Mouse (Mus musculus) liver, embryonic 16.5 days (tissue): ENCODE results near the gene D1Ertd622e. TPM values are rescaled to one million over a fixed set of nuclear protein-coding genes. Genes with fewer than 3 reads are reported as not detected.

Source experiments
- ATAC-seq: fragments of 200-750 bp; cut with Nextera tagmentation; 2 replicates; pipeline ENCODE4 v1.8.0; 2017; ENCODE audit warnings: low read depth, mild to moderate bottlenecking, moderate number of reproducible peaks, moderate library complexity
- H3K27ac ChIP-seq: fragments of 300-500 bp; sonication (generic); 2 replicates; pipeline ENCODE4 v1.5.1; 2014; ENCODE audit warnings: mild to moderate bottlenecking, low read length
- H3K27me3 ChIP-seq: fragments of 300-500 bp; sonication (generic); 2 replicates; pipeline ENCODE4 v1.6.1; 2014; ENCODE audit warnings: low read depth, low read length, mixed read lengths; ENCODE audit not compliant: control insufficient read depth, insufficient read depth
- H3K36me3 ChIP-seq: fragments of 300-500 bp; sonication (generic); 2 replicates; pipeline ENCODE4 v1.6.1; 2014; ENCODE audit warnings: mild to moderate bottlenecking; ENCODE audit not compliant: control insufficient read depth, insufficient read depth
- H3K4me1 ChIP-seq: fragments of 300-500 bp; sonication (generic); 2 replicates; pipeline ENCODE4 v1.6.1; 2014; ENCODE audit warnings: low read depth, low read length, mixed read lengths; ENCODE audit not compliant: control insufficient read depth
- H3K4me2 ChIP-seq: fragments of 300-500 bp; sonication (generic); 2 replicates; pipeline ENCODE4 v1.6.1; 2014; ENCODE audit warnings: low read depth, low read length, mixed read lengths
- H3K4me3 ChIP-seq: fragments of 300-500 bp; sonication (generic); 2 replicates; pipeline ENCODE4 v1.5.1; 2014; ENCODE audit warnings: low read depth, mild to moderate bottlenecking, low read length
- H3K9ac ChIP-seq: fragments of 300-500 bp; sonication (generic); 2 replicates; pipeline ENCODE4 v1.6.1; 2014; ENCODE audit warnings: low read depth, low read length
- H3K9me3 ChIP-seq: fragments of 300-500 bp; sonication (generic); replicated peaks from 2 replicates; pipeline ENCODE4 v1.6.1; 2016; ENCODE audit warnings: low read length; ENCODE audit not compliant: control insufficient read depth
- WGBS: fragments of 180-500 bp; shearing (Covaris S2); extraction: QIAGEN DNeasy Blood & Tissue Kit; methylation state at CpG from one replicate; pipeline ENCODE4 v1.1.7; 2014; ENCODE audit not compliant: insufficient replicate concordance; 5-methylcytosine and 5-hydroxymethylcytosine counted together
- polyA plus RNA-seq: library from polyadenylated mRNA; unstranded; fragments of >200 nt; fragmentation: Nextera tagmentation; extraction: Ambion mirVana; gene quantifications from 2 replicates; pipeline ENCODE4 v1.2.1, GENCODE M21; 2015

D1Ertd622e gene
- polyA plus RNA-seq, 1 experiment from 2014 or later = 43.7 TPM

GRCm38 (mm10) chr1:97650553-97651123 is 11.2 kb downstream of the D1Ertd622e start:
- no peak overlapping the region for H3K9ac ChIP-seq
- no peaks in the 10 kb centered on the region for H3K27me3 ChIP-seq
- WGBS = 52% methylated on average over 3 of the region's 3 CpGs
- peak overlapping the region; percentile 17; the same call in 1 of the 2 replicates for H3K4me2 ChIP-seq
- H3K4me3 ChIP-seq = no peak overlapping the region
- H3K4me1 ChIP-seq = peaks cover 29% of the 10 kb centered on the region
- peak; percentile 56 for ATAC-seq
- H3K36me3 ChIP-seq = peaks cover 30% of the 10 kb centered on the region
- no peaks in the 10 kb centered on the region for H3K9me3 ChIP-seq
- peak overlapping the region; percentile 34 for H3K27ac ChIP-seq

- H3K4me1 ChIP-seq = peaks cover 25% of the 10 kb centered on the region
- H3K27ac ChIP-seq = peak overlapping the region; percentile 34
- peaks cover 35% of the 10 kb centered on the region for H3K36me3 ChIP-seq
- H3K9me3 ChIP-seq = no peaks in the 10 kb centered on the region
- peak; percentile 84 for ATAC-seq
- no peak overlapping the region for H3K4me3 ChIP-seq
- no peaks in the 10 kb centered on the region for H3K27me3 ChIP-seq
- H3K4me2 ChIP-seq = peak overlapping the region; percentile 17; the same call in 1 of the 2 replicates
- WGBS = 50% methylated on average over 6 of the region's 6 CpGs
- no peak overlapping the region for H3K9ac ChIP-seq
Observed at GRCm38 (mm10) chr1:97650072-97650471, 11.8 kb downstream of the D1Ertd622e start.

GRCm38 (mm10) chr1:97647037-97647436 is 14.8 kb downstream of the D1Ertd622e start:
- Histone ChIP-seq H3K9me3 (no peaks in the 10 kb centered on the region), H3K36me3 (peaks cover 38% of the 10 kb centered on the region), H3K4me3 (no peak overlapping the region), H3K4me1 (peaks cover 19% of the 10 kb centered on the region), H3K4me2 (no peak overlapping the region), H3K9ac (no peak overlapping the region), H3K27me3 (no peaks in the 10 kb centered on the region), H3K27ac (no peak overlapping the region)
- 88% methylated on average over 1 of the region's 1 CpGs for WGBS
- ATAC-seq = no peak

GRCm38 (mm10) chr1:97634104-97634503 is 27.8 kb downstream of the D1Ertd622e start:
- 89% methylated on average over 8 of the region's 8 CpGs for WGBS
- no peak overlapping the region for H3K9ac ChIP-seq

GRCm38 (mm10) chr1:97632545-97633256 is 29.2 kb downstream of the D1Ertd622e start:
- no peak overlapping the region for H3K4me3 ChIP-seq
- no peaks in the 10 kb centered on the region for H3K27me3 ChIP-seq
- 37% methylated on average over 11 of the region's 11 CpGs for WGBS
- peak overlapping the region; percentile 49; the same call in 1 of the 2 replicates for H3K27ac ChIP-seq
- ATAC-seq = peak; percentile 84
- H3K4me1 ChIP-seq = peaks cover 18% of the 10 kb centered on the region
- H3K4me2 ChIP-seq = peak overlapping the region; percentile 7; the same call in 1 of the 2 replicates
- H3K36me3 ChIP-seq = peaks cover 8% of the 10 kb centered on the region
- H3K9me3 ChIP-seq = no peaks in the 10 kb centered on the region
- no peak overlapping the region for H3K9ac ChIP-seq

More at GRCm38 (mm10) chr1:97634104-97634503, 27.8 kb downstream of the D1Ertd622e start:
- Histone ChIP-seq H3K9me3 (no peaks in the 10 kb centered on the region), H3K27me3 (no peaks in the 10 kb centered on the region), H3K36me3 (peaks cover 18% of the 10 kb centered on the region), H3K4me2 (no peak overlapping the region), H3K4me3 (no peak overlapping the region), H3K27ac (no peak overlapping the region), H3K4me1 (peaks cover 18% of the 10 kb centered on the region)
- no peak for ATAC-seq

GRCm38 (mm10) chr1:97631843-97632470 is 29.9 kb downstream of the D1Ertd622e start:
- 0 out of 2 replicates have a peak overlapping the region, but pooled peaks have one; percentile 20 for H3K27ac ChIP-seq

GRCm38 (mm10) chr1:97630146-97630545 is 31.7 kb downstream of the D1Ertd622e start:
- H3K27me3 ChIP-seq = no peaks in the 10 kb centered on the region
- ATAC-seq = no peak

More at GRCm38 (mm10) chr1:97631843-97632470, 29.9 kb downstream of the D1Ertd622e start:
- Histone ChIP-seq H3K4me2 (no peak overlapping the region), H3K36me3 (peaks cover 6% of the 10 kb centered on the region), H3K9me3 (no peaks in the 10 kb centered on the region), H3K9ac (no peak overlapping the region), H3K4me1 (peaks cover 18% of the 10 kb centered on the region), H3K27me3 (no peaks in the 10 kb centered on the region), H3K4me3 (no peak overlapping the region)
- WGBS = 40% methylated on average over 5 of the region's 5 CpGs
- ATAC-seq = no peak

GRCm38 (mm10) chr1:97628859-97629258 is 33.0 kb downstream of the D1Ertd622e start:
- no peak overlapping the region for H3K27ac ChIP-seq
- no peak overlapping the region for H3K9ac ChIP-seq
- H3K9me3 ChIP-seq = no peaks in the 10 kb centered on the region
- no peaks in the 10 kb centered on the region for H3K27me3 ChIP-seq
- peaks cover 18% of the 10 kb centered on the region for H3K4me1 ChIP-seq
- no peak overlapping the region for H3K4me3 ChIP-seq
- no peak overlapping the region for H3K4me2 ChIP-seq
- no peaks in the 10 kb centered on the region; the same call in 1 of the 2 replicates for H3K36me3 ChIP-seq
- WGBS = 90% methylated on average over 7 of the region's 7 CpGs
- no peak for ATAC-seq

More at GRCm38 (mm10) chr1:97630146-97630545, 31.7 kb downstream of the D1Ertd622e start:
- H3K9ac ChIP-seq = no peak overlapping the region
- no peak overlapping the region for H3K27ac ChIP-seq
- no peak overlapping the region for H3K4me2 ChIP-seq
- WGBS = 72% methylated on average over 5 of the region's 5 CpGs
- peaks cover 3% of the 10 kb centered on the region for H3K36me3 ChIP-seq
- H3K4me3 ChIP-seq = no peak overlapping the region
- H3K4me1 ChIP-seq = peaks cover 18% of the 10 kb centered on the region
- H3K9me3 ChIP-seq = no peaks in the 10 kb centered on the region
